Mouse (Mus musculus) neural tube, embryonic 14.5 days (tissue): ENCODE data around the gene Arl15. TPM values are rescaled to one million over a fixed set of nuclear protein-coding genes. Genes with fewer than 3 reads are reported as not detected.

ENCODE experiments used
- ATAC-seq: fragments of 200-750 bp; cut with Nextera tagmentation; 2 replicates; pipeline ENCODE4 v1.8.0; 2017; ENCODE audit warnings: low read depth, mild to moderate bottlenecking, moderate TSS enrichment, moderate library complexity
- H3K27ac ChIP-seq: fragments of 300-500 bp; sonication (generic); 2 replicates; pipeline ENCODE4 v1.5.1; 2014; ENCODE audit warnings: low read depth, mild to moderate bottlenecking, control low read depth, low read length, moderate library complexity, mixed read lengths
- H3K27me3 ChIP-seq: fragments of 300-500 bp; sonication (generic); 2 replicates; pipeline ENCODE4 v1.6.1; 2014; ENCODE audit warnings: low read length; ENCODE audit not compliant: control insufficient read depth, insufficient read depth
- H3K36me3 ChIP-seq: fragments of 300-500 bp; sonication (generic); 2 replicates; pipeline ENCODE4 v1.6.1; 2014; ENCODE audit warnings: low read length, mixed read lengths; ENCODE audit not compliant: control insufficient read depth, insufficient read depth
- H3K4me1 ChIP-seq: fragments of 300-500 bp; sonication (generic); 2 replicates; pipeline ENCODE4 v1.6.1; 2014; ENCODE audit warnings: low read length; ENCODE audit not compliant: control insufficient read depth, insufficient read depth
- H3K4me2 ChIP-seq: fragments of 300-500 bp; sonication (generic); 2 replicates; pipeline ENCODE4 v1.6.1; 2014; ENCODE audit warnings: mild to moderate bottlenecking, low read depth, low read length, control low read depth
- H3K4me3 ChIP-seq: fragments of 300-500 bp; sonication (generic); 2 replicates; pipeline ENCODE4 v1.5.1; 2014; ENCODE audit warnings: low read depth, low read length, control low read depth, mixed read lengths
- H3K9ac ChIP-seq: fragments of 300-500 bp; sonication (generic); replicated peaks from 2 replicates; pipeline ENCODE4 v1.6.1; 2014; ENCODE audit warnings: low read depth, mild to moderate bottlenecking, control low read depth, low read length, mixed read lengths
- H3K9me3 ChIP-seq: fragments of 300-500 bp; sonication (generic); 2 replicates; pipeline ENCODE4 v1.6.1; 2016; ENCODE audit warnings: low read length; ENCODE audit not compliant: control insufficient read depth
- WGBS: fragments of 180-500 bp; shearing (Covaris S2); extraction: QIAGEN DNeasy Blood & Tissue Kit; methylation state at CpG from one replicate; pipeline ENCODE4 v1.1.7; 2014; 5-methylcytosine and 5-hydroxymethylcytosine counted together
- polyA plus RNA-seq: library from polyadenylated mRNA; unstranded; fragments of >200 nt; fragmentation: Nextera tagmentation; extraction: Ambion mirVana; gene quantifications from 2 replicates; pipeline ENCODE4 v1.2.1, GENCODE M21; 2014

Gene Arl15
- polyA plus RNA-seq, 1 experiment from 2014 or later, result 26.8 TPM

DNA sequence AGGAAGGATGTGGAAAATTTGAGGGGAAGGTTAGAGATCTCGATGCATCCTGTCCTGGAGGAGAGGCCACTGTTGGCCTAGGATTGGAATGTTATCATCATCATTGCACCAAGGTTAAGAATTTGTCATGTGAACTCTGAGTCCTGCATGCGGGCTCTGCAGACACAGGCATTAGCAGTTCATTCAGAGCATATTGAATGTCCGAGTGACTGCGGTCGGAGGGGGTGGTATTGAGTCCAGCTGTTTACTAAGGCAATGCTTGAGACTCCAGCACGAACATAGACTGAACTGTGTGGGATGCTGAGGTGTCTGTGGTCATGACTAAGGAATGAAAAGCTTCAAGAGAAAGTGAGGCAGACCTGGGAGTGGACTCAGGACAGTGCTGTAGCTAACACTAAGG, 38.6 kb downstream of the Arl15 start:
- no peaks in the 10 kb centered on the region for H3K27me3 ChIP-seq
- H3K4me3 ChIP-seq, result no peak overlapping the region
- H3K9me3 ChIP-seq, result no peaks in the 10 kb centered on the region
- H3K4me2 ChIP-seq, result no peak overlapping the region
- whole genome bisulfite sequencing, result 93% methylated on average over 6 of the region's 6 CpGs
- no peaks in the 10 kb centered on the region for H3K36me3 ChIP-seq
- no peak for ATAC-seq
- H3K27ac ChIP-seq, result no peak overlapping the region
- no peaks in the 10 kb centered on the region for H3K4me1 ChIP-seq
- H3K9ac ChIP-seq, result no peak overlapping the region

DNA sequence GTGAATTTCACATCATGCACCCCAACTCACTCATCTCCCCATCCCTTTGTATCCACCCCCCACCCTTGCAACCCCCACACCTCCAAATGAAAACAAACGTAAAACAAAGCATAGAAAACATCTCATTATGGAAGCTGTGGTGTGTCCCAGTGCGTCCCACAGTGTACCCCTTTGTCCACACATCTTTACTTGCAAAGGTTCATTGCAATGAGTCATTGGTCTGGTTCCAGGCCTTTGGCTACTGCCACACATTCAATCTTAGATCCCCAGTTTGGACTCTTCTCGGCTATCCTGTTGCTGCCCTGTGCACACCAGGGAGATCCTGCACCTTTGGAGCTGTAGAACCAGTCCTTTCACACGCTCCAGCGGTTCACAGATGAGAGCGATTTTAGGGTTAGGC, 41.6 kb downstream of the Arl15 start:
- Histone ChIP-seq H3K4me3 (no peak overlapping the region), H3K9me3 (no peaks in the 10 kb centered on the region), H3K4me2 (no peak overlapping the region), H3K9ac (no peak overlapping the region), H3K27me3 (no peaks in the 10 kb centered on the region), H3K36me3 (no peaks in the 10 kb centered on the region), H3K27ac (no peak overlapping the region), H3K4me1 (no peaks in the 10 kb centered on the region)
- ATAC-seq, result no peak
- WGBS, result 91% methylated on average over 6 of the region's 6 CpGs

GRCm38 (mm10) chr13:113838601-113839576, 44.6 kb downstream of the Arl15 start:
- ATAC-seq, result no peak
- no peak overlapping the region for H3K4me2 ChIP-seq
- H3K27me3 ChIP-seq, result no peaks in the 10 kb centered on the region
- H3K36me3 ChIP-seq, result no peaks in the 10 kb centered on the region
- WGBS, result 91% methylated on average over 16 of the region's 16 CpGs
- H3K4me1 ChIP-seq, result no peaks in the 10 kb centered on the region
- no peaks in the 10 kb centered on the region for H3K9me3 ChIP-seq
- H3K27ac ChIP-seq, result no peak overlapping the region
- H3K4me3 ChIP-seq, result no peak overlapping the region
- no peak overlapping the region for H3K9ac ChIP-seq

- Histone ChIP-seq H3K4me2 (no peak overlapping the region), H3K4me3 (no peak overlapping the region), H3K9ac (no peak overlapping the region), H3K36me3 (no peaks in the 10 kb centered on the region), H3K4me1 (no peaks in the 10 kb centered on the region), H3K27me3 (no peaks in the 10 kb centered on the region), H3K9me3 (no peaks in the 10 kb centered on the region), H3K27ac (no peak overlapping the region)
- 92% methylated on average over 6 of the region's 6 CpGs for WGBS
- no peak for ATAC-seq
Observed at GRCm38 (mm10) chr13:113840421-113840820, 46.1 kb downstream of the Arl15 start.

- Histone ChIP-seq H3K9ac (no peak overlapping the region), H3K36me3 (no peaks in the 10 kb centered on the region), H3K4me2 (no peak overlapping the region), H3K27ac (no peak overlapping the region), H3K4me3 (no peak overlapping the region), H3K9me3 (no peaks in the 10 kb centered on the region), H3K27me3 (no peaks in the 10 kb centered on the region), H3K4me1 (peaks cover 3% of the 10 kb centered on the region; the same call in 1 of the 2 replicates)
- 91% methylated on average over 14 of the region's 14 CpGs for WGBS
- ATAC-seq, result no peak
Observed at GRCm38 (mm10) chr13:113842411-113843309, 48.4 kb downstream of the Arl15 start.

GRCm38 (mm10) chr13:113843310-113843649, 49.0 kb downstream of the Arl15 start:
- Histone ChIP-seq H3K4me1 (peaks cover 3% of the 10 kb centered on the region; the same call in 1 of the 2 replicates), H3K36me3 (no peaks in the 10 kb centered on the region), H3K9me3 (no peaks in the 10 kb centered on the region), H3K9ac (no peak overlapping the region), H3K27me3 (no peaks in the 10 kb centered on the region), H3K4me2 (no peak overlapping the region), H3K4me3 (no peak overlapping the region), H3K27ac (no peak overlapping the region)
- no peak for ATAC-seq
- 79% methylated on average over 3 of the region's 3 CpGs for WGBS

DNA sequence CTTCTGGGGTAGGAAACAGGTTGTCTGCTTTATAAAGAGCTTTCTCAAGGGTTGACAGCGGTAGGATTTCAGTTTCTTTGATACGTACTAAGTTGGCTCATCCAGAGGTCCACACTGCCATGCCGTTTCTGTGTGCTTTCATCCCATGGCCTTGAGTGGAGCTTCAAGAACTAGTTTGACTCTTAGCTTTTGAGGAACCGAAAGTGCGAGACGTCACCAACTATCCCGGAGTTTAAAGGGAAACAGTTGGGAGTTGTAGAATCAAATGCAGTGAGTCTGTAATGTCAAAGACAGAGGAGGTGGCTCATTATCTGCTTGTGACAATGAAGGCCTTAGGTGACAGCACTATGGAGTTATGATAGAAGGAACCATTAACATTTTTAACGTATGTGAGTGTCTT, 49.6 kb downstream of the Arl15 start:
- no peaks in the 10 kb centered on the region for H3K9me3 ChIP-seq
- no peaks in the 10 kb centered on the region for H3K36me3 ChIP-seq
- peaks cover 3% of the 10 kb centered on the region; the same call in 1 of the 2 replicates for H3K4me1 ChIP-seq
- H3K9ac ChIP-seq, result no peak overlapping the region
- no peak overlapping the region for H3K4me3 ChIP-seq
- no peak for ATAC-seq
- WGBS, result 95% methylated on average over 8 of the region's 8 CpGs
- H3K4me2 ChIP-seq, result no peak overlapping the region
- H3K27ac ChIP-seq, result no peak overlapping the region
- no peaks in the 10 kb centered on the region for H3K27me3 ChIP-seq

DNA sequence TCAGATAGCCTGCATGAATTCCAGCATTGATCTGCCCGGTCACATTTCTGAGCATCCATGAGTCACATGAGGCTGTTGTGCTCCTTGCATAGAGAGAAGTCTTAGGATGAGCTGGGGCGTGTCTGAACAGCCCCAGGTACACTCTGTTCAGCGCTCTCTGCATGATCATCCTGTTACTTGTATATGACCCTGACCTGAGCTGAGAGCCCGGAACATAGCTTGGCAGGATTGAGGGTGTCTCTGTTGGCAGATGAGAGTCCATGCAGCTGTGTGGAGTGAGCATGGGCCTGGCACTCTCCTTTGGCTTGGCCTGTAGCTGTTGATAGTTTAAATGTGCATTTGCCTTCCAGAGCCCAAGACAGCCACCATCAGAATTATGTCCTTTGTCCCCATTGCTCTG, 50.4 kb downstream of the Arl15 start:
- Histone ChIP-seq H3K27me3 (no peaks in the 10 kb centered on the region), H3K36me3 (no peaks in the 10 kb centered on the region), H3K4me2 (no peak overlapping the region), H3K27ac (no peak overlapping the region), H3K9me3 (no peaks in the 10 kb centered on the region), H3K9ac (no peak overlapping the region), H3K4me1 (peaks cover 3% of the 10 kb centered on the region; the same call in 1 of the 2 replicates), H3K4me3 (no peak overlapping the region)
- ATAC-seq, result no peak
- 91% methylated on average over 4 of the region's 4 CpGs for WGBS

DNA sequence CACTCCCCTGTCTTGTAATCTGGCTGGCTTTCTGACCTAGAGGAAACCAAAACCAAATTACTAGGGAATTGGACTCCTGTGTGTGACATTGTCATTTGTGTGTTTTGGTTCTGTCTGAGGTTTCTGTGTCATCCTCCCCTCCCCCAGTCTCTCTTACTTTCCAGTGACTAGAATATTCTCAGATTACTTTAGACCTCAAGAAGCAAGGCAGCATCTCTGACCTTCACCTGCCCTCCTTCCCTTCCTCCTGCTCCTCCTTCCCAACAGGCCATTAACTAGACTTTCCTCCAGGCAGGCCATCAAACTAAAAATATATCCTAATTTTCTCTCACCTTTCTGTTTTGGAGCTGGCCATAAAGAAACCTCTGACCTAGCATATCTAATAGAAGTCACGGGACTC, 50.9 kb downstream of the Arl15 start:
- 83% methylated on average over 1 of the region's 1 CpGs for WGBS
- ATAC-seq, result no peak
- H3K4me1 ChIP-seq, result peaks cover 3% of the 10 kb centered on the region; the same call in 1 of the 2 replicates
- no peaks in the 10 kb centered on the region for H3K36me3 ChIP-seq
- no peak overlapping the region for H3K9ac ChIP-seq
- H3K27ac ChIP-seq, result no peak overlapping the region
- H3K4me3 ChIP-seq, result no peak overlapping the region
- no peak overlapping the region for H3K4me2 ChIP-seq
- no peaks in the 10 kb centered on the region for H3K27me3 ChIP-seq
- no peaks in the 10 kb centered on the region for H3K9me3 ChIP-seq
